Mouse (Mus musculus): ENCODE measurements around the gene Adamts2. TPM values are rescaled to one million over a fixed set of nuclear protein-coding genes. Genes with fewer than 3 reads are reported as not detected.
A peak's percentile ranks its signal among the peaks of the same experiment; 100 is the strongest.

Gene Adamts2
- total and polyA plus RNA-seq, 2 experiments from 2014 or later = 4.9 to 12.7 TPM

GRCm38 (mm10) chr11:50767039-50767438, 165.2 kb downstream of the Adamts2 start:
- no peaks in the 10 kb centered on the region for H3K27me3 ChIP-seq (ENCODE audit: insufficient read depth, low read length)
- WGBS = 24% methylated on average over 4 of the region's 4 CpGs
- DNase-seq (ENCODE audit: low spot score) (peak; percentile 44), ATAC-seq (ENCODE audit: low FRiP score) (no peak)
- H3K36me3 ChIP-seq (ENCODE audit: insufficient read depth, low read length) = no peaks in the 10 kb centered on the region
- H3K27ac ChIP-seq (ENCODE audit: low read depth, low read length) = peak overlapping the region; percentile 47; the same call in 1 of the 2 replicates
- peak; percentile 70 for TF ChIP-seq CTCF (IDR thresholded peaks at IDR 0.05)
- no peaks in the 10 kb centered on the region for H3K9me3 ChIP-seq (ENCODE audit: low read length)
- H3K9ac ChIP-seq (replicated peaks; ENCODE audit: low read length, poor library complexity, severe bottlenecking) = no peak overlapping the region
- H3K4me2 ChIP-seq (ENCODE audit: low read depth, low read length, poor library complexity, severe bottlenecking) = no peak overlapping the region
- no peak overlapping the region for H3K4me3 ChIP-seq (ENCODE audit: low read depth, low read length)
- peaks cover 4% of the 10 kb centered on the region; the same call in 1 of the 2 replicates for H3K4me1 ChIP-seq (ENCODE audit: insufficient read depth, low read length)

- ATAC-seq (ENCODE audit: low FRiP score) (peak; percentile 66), DNase-seq (ENCODE audit: low spot score) (peak; percentile 92)
- Histone ChIP-seq H3K4me1 (ENCODE audit: insufficient read depth, low read length) (peaks cover 4% of the 10 kb centered on the region; the same call in 1 of the 2 replicates), H3K4me3 (ENCODE audit: low read depth, low read length) (peak overlapping the region; percentile 20; the same call in 1 of the 2 replicates), H3K27me3 (ENCODE audit: insufficient read depth, low read length) (no peaks in the 10 kb centered on the region), H3K9ac (replicated peaks; ENCODE audit: low read length, poor library complexity, severe bottlenecking) (0 out of 2 replicates have a peak overlapping the region, but pooled peaks have one; percentile 1), H3K36me3 (ENCODE audit: insufficient read depth, low read length) (no peaks in the 10 kb centered on the region), H3K27ac (ENCODE audit: low read depth, low read length) (no peak overlapping the region; the same call in 1 of the 2 replicates), H3K9me3 (ENCODE audit: low read length) (no peaks in the 10 kb centered on the region), H3K4me2 (ENCODE audit: low read depth, low read length, poor library complexity, severe bottlenecking) (peak overlapping the region; percentile 44)
- peak; percentile 96 for TF ChIP-seq CTCF (IDR thresholded peaks at IDR 0.05)
- WGBS = 12% methylated on average over 14 of the region's 14 CpGs
Observed at GRCm38 (mm10) chr11:50768995-50769749, 167.3 kb downstream of the Adamts2 start.

DNA sequence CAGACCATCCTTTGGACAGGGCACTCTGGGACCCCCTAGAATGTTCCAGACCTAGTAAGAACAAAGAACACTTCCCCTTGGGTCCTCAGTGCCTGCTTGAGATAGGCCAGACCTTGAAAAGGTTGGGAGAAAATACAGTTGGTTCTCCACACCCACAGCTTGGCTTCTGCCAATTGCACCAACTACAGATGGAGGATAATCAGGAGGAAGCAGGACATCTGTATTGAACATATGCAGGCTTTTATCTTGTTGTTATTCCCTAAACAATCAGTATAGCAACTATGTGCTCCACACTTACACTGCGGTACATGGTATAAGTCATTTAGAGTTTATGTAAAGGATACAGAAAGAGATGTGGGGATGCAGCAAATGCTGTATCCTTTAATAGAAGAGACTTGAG, 169.1 kb downstream of the Adamts2 start:
- H3K27ac ChIP-seq (ENCODE audit: low read depth, low read length) = no peak overlapping the region
- TF ChIP-seq CTCF (IDR thresholded peaks at IDR 0.05) = no peak
- H3K4me3 ChIP-seq (ENCODE audit: low read depth, low read length) = no peak overlapping the region
- H3K36me3 ChIP-seq (ENCODE audit: insufficient read depth, low read length) = no peaks in the 10 kb centered on the region
- 96% methylated on average over 1 of the region's 1 CpGs for WGBS
- peaks cover 4% of the 10 kb centered on the region; the same call in 1 of the 2 replicates for H3K4me1 ChIP-seq (ENCODE audit: insufficient read depth, low read length)
- no peak overlapping the region for H3K9ac ChIP-seq (replicated peaks; ENCODE audit: low read length, poor library complexity, severe bottlenecking)
- no peaks in the 10 kb centered on the region for H3K27me3 ChIP-seq (ENCODE audit: insufficient read depth, low read length)
- H3K4me2 ChIP-seq (ENCODE audit: low read depth, low read length, poor library complexity, severe bottlenecking) = no peak overlapping the region
- H3K9me3 ChIP-seq (ENCODE audit: low read length) = no peaks in the 10 kb centered on the region
- DNase-seq (ENCODE audit: low spot score) (no peak), ATAC-seq (ENCODE audit: low FRiP score) (no peak)

DNA sequence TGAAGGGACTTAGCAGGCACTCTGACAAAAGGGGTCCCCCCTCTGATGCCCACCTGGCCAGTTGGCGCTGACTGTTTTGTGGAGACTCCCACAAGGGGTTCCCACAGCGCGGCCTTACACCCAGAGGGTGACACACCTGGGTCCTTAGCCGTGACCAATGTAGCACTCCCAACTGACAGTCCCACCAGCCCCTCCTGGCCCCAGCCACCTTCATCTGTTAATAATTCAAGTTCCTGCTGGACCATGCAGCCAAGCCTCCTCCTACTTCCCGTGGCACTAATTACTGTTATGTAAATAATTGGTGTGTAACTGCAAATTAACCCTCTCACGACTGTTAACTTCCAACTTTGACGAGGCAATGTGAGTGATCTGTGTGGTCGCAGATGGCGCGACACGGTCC, 195.8 kb downstream of the Adamts2 start:
- 81% methylated on average over 11 of the region's 11 CpGs for WGBS
- Histone ChIP-seq H3K4me1 (ENCODE audit: insufficient read depth, low read length) (no peaks in the 10 kb centered on the region), H3K36me3 (ENCODE audit: insufficient read depth, low read length) (no peaks in the 10 kb centered on the region), H3K27me3 (ENCODE audit: insufficient read depth, low read length) (no peaks in the 10 kb centered on the region), H3K27ac (ENCODE audit: low read depth, low read length) (no peak overlapping the region), H3K9me3 (ENCODE audit: low read length) (no peaks in the 10 kb centered on the region), H3K4me2 (ENCODE audit: low read depth, low read length, poor library complexity, severe bottlenecking) (no peak overlapping the region), H3K9ac (replicated peaks; ENCODE audit: low read length, poor library complexity, severe bottlenecking) (no peak overlapping the region), H3K4me3 (ENCODE audit: low read depth, low read length) (no peak overlapping the region)
- TF ChIP-seq CTCF (IDR thresholded peaks at IDR 0.05) = no peak
- ATAC-seq (ENCODE audit: low FRiP score) (no peak), DNase-seq (ENCODE audit: low spot score) (no peak)

GRCm38 (mm10) chr11:50798836-50799235, 197.0 kb downstream of the Adamts2 start:
- Histone ChIP-seq H3K4me2 (ENCODE audit: low read depth, low read length, poor library complexity, severe bottlenecking) (no peak overlapping the region), H3K9me3 (ENCODE audit: low read length) (no peaks in the 10 kb centered on the region), H3K9ac (replicated peaks; ENCODE audit: low read length, poor library complexity, severe bottlenecking) (no peak overlapping the region), H3K27me3 (ENCODE audit: insufficient read depth, low read length) (no peaks in the 10 kb centered on the region), H3K4me3 (ENCODE audit: low read depth, low read length) (no peak overlapping the region), H3K4me1 (ENCODE audit: insufficient read depth, low read length) (no peaks in the 10 kb centered on the region), H3K36me3 (ENCODE audit: insufficient read depth, low read length) (no peaks in the 10 kb centered on the region), H3K27ac (ENCODE audit: low read depth, low read length) (no peak overlapping the region)
- DNase-seq (ENCODE audit: low spot score) = no peak
- peak; percentile 14; the same call in 1 of the 2 replicates for TF ChIP-seq CTCF (IDR thresholded peaks at IDR 0.05)
- no peak for ATAC-seq (ENCODE audit: low FRiP score)

DNA sequence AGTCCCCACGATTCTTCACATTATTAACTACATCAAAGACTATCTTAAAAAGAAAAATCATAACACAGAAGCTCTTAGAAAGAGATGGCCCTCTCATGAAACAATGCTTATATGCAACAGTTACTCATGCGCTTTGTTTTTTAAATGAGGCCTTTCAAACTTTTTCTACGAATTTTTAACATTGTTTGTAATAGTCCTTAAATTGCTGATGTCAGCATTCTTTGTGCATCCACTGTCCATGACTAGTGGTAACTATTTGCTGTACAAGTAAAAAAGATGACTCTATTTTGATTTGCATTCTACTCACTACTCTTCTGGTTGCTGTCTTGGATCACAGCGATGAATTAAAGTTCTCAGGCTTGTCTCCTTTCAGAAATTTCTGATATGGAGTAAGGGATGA, 212.3 kb downstream of the Adamts2 start:
- Histone ChIP-seq H3K4me2 (ENCODE audit: low read depth, low read length, poor library complexity, severe bottlenecking) (no peak overlapping the region), H3K9ac (replicated peaks; ENCODE audit: low read length, poor library complexity, severe bottlenecking) (no peak overlapping the region), H3K4me3 (ENCODE audit: low read depth, low read length) (no peak overlapping the region), H3K9me3 (ENCODE audit: low read length) (peaks cover 33% of the 10 kb centered on the region), H3K4me1 (ENCODE audit: insufficient read depth, low read length) (no peaks in the 10 kb centered on the region), H3K27ac (ENCODE audit: low read depth, low read length) (no peak overlapping the region), H3K36me3 (ENCODE audit: insufficient read depth, low read length) (peaks cover 70% of the 10 kb centered on the region), H3K27me3 (ENCODE audit: insufficient read depth, low read length) (no peaks in the 10 kb centered on the region)
- no peak for ATAC-seq (ENCODE audit: low FRiP score)
- DNase-seq (ENCODE audit: low spot score) = no peak
- no peak for TF ChIP-seq CTCF (IDR thresholded peaks at IDR 0.05)
- WGBS = 98% methylated on average over 4 of the region's 4 CpGs
